Mouse (Mus musculus) midbrain, embryonic 16.5 days (tissue): ENCODE data around the gene Lrp4. TPM values are rescaled to one million over a fixed set of nuclear protein-coding genes. Genes with fewer than 3 reads are reported as not detected.

Experiments used
- ATAC-seq: fragments of 200-750 bp; cut with Nextera tagmentation; 2 replicates; pipeline ENCODE4 v1.8.0; 2017; ENCODE audit warnings: moderate TSS enrichment
- H3K27ac ChIP-seq: fragments of 300-500 bp; sonication (generic); 2 replicates; pipeline ENCODE4 v1.5.1; 2014; ENCODE audit warnings: mild to moderate bottlenecking, low read length, mixed read lengths
- H3K27me3 ChIP-seq: fragments of 300-500 bp; sonication (generic); 2 replicates; pipeline ENCODE4 v1.6.1; 2014; ENCODE audit warnings: low read depth, low read length, mixed read lengths; ENCODE audit not compliant: control insufficient read depth, insufficient read depth
- H3K36me3 ChIP-seq: fragments of 300-500 bp; sonication (generic); 2 replicates; pipeline ENCODE4 v1.6.1; 2014; ENCODE audit warnings: mild to moderate bottlenecking, low read length, moderate library complexity, mixed read lengths; ENCODE audit not compliant: control insufficient read depth, insufficient read depth
- H3K4me1 ChIP-seq: fragments of 300-500 bp; sonication (generic); 2 replicates; pipeline ENCODE4 v1.6.1; 2014; ENCODE audit warnings: mild to moderate bottlenecking, low read length, mixed read lengths; ENCODE audit not compliant: control insufficient read depth, insufficient read depth
- H3K4me2 ChIP-seq: fragments of 300-500 bp; sonication (generic); 2 replicates; pipeline ENCODE4 v1.6.1; 2014; ENCODE audit warnings: mild to moderate bottlenecking, low read length, mixed read lengths
- H3K4me3 ChIP-seq: fragments of 300-500 bp; sonication (generic); 2 replicates; pipeline ENCODE4 v1.5.1; 2014; ENCODE audit warnings: low read depth, mild to moderate bottlenecking, low read length, moderate library complexity, mixed read lengths
- H3K9ac ChIP-seq: fragments of 300-500 bp; sonication (generic); 2 replicates; pipeline ENCODE4 v1.6.1; 2014; ENCODE audit warnings: low read depth, low read length, mixed read lengths
- H3K9me3 ChIP-seq: fragments of 300-500 bp; sonication (generic); replicated peaks from 2 replicates; pipeline ENCODE4 v1.6.1; 2014; ENCODE audit warnings: mild to moderate bottlenecking, low read length, mixed read lengths; ENCODE audit not compliant: control insufficient read depth, poor library complexity, severe bottlenecking
- WGBS: fragments of 180-500 bp; shearing (Covaris S2); extraction: QIAGEN DNeasy Blood & Tissue Kit; methylation state at CpG from one replicate; pipeline ENCODE4 v1.1.7; 2014; 5-methylcytosine and 5-hydroxymethylcytosine counted together
- polyA plus RNA-seq: library from polyadenylated mRNA; unstranded; fragments of >200 nt; fragmentation: Nextera tagmentation; extraction: Ambion mirVana; gene quantifications from 2 replicates; pipeline ENCODE4 v1.2.1, GENCODE M21; 2015

Lrp4 gene
- polyA plus RNA-seq, 1 experiment from 2014 or later: 3.6 TPM

- Histone ChIP-seq H3K9me3 (no peaks in the 10 kb centered on the region), H3K4me1 (peaks cover 32% of the 10 kb centered on the region), H3K36me3 (no peaks in the 10 kb centered on the region), H3K4me3 (peak overlapping the region; percentile 54), H3K9ac (peak overlapping the region; percentile 68), H3K27me3 (no peaks in the 10 kb centered on the region; the same call in 1 of the 2 replicates), H3K27ac (peak overlapping the region; percentile 44), H3K4me2 (peak overlapping the region; percentile 83)
- peak; percentile 68 for ATAC-seq
- 0% methylated on average over 45 of the region's 45 CpGs for WGBS
These were observed 443 bp downstream of the Lrp4 start for GRCm38 (mm10) chr2:91457656-91458251.

- H3K4me3 ChIP-seq: peak overlapping the region; percentile 54
- H3K27me3 ChIP-seq: no peaks in the 10 kb centered on the region; the same call in 1 of the 2 replicates
- H3K9ac ChIP-seq: peak overlapping the region; percentile 68
- peak overlapping the region; percentile 44 for H3K27ac ChIP-seq
- no peaks in the 10 kb centered on the region for H3K36me3 ChIP-seq
- H3K4me1 ChIP-seq: peaks cover 37% of the 10 kb centered on the region
- peak; percentile 12; the same call in 1 of the 2 replicates for ATAC-seq
- no peaks in the 10 kb centered on the region for H3K9me3 ChIP-seq
- peak overlapping the region; percentile 83 for H3K4me2 ChIP-seq
- 0% methylated on average over 21 of the region's 21 CpGs for WGBS
These were observed 951 bp downstream of the Lrp4 start for GRCm38 (mm10) chr2:91458252-91458672.

GRCm38 (mm10) chr2:91458673-91459391, 1.5 kb downstream of the Lrp4 start:
- no peak for ATAC-seq
- Histone ChIP-seq H3K27me3 (no peaks in the 10 kb centered on the region; the same call in 1 of the 2 replicates), H3K4me1 (peaks cover 38% of the 10 kb centered on the region), H3K36me3 (no peaks in the 10 kb centered on the region), H3K27ac (peak overlapping the region; percentile 44), H3K4me2 (peak overlapping the region; percentile 83), H3K4me3 (peak overlapping the region; percentile 54), H3K9me3 (no peaks in the 10 kb centered on the region), H3K9ac (peak overlapping the region; percentile 68)
- under 1% methylated on average over 32 of the region's 32 CpGs for WGBS

GRCm38 (mm10) chr2:91460076-91460475, 2.8 kb downstream of the Lrp4 start:
- Histone ChIP-seq H3K9ac (no peak overlapping the region), H3K9me3 (no peaks in the 10 kb centered on the region), H3K27me3 (no peaks in the 10 kb centered on the region; the same call in 1 of the 2 replicates), H3K27ac (no peak overlapping the region), H3K4me2 (no peak overlapping the region), H3K4me3 (no peak overlapping the region), H3K36me3 (no peaks in the 10 kb centered on the region), H3K4me1 (peaks cover 38% of the 10 kb centered on the region)
- ATAC-seq: no peak
- WGBS: 93% methylated on average over 6 of the region's 6 CpGs

- no peak overlapping the region for H3K4me2 ChIP-seq
- 73% methylated on average over 7 of the region's 7 CpGs for WGBS
- H3K9ac ChIP-seq: no peak overlapping the region
- H3K36me3 ChIP-seq: no peaks in the 10 kb centered on the region
- no peak overlapping the region for H3K4me3 ChIP-seq
- peaks cover 38% of the 10 kb centered on the region for H3K4me1 ChIP-seq
- ATAC-seq: no peak
- H3K27ac ChIP-seq: no peak overlapping the region
- H3K9me3 ChIP-seq: no peaks in the 10 kb centered on the region
- no peaks in the 10 kb centered on the region; the same call in 1 of the 2 replicates for H3K27me3 ChIP-seq
These were observed 3.5 kb downstream of the Lrp4 start for GRCm38 (mm10) chr2:91460771-91461170.

- 59% methylated on average over 3 of the region's 3 CpGs for WGBS
- ATAC-seq: no peak
- Histone ChIP-seq H3K27ac (no peak overlapping the region), H3K36me3 (no peaks in the 10 kb centered on the region), H3K9me3 (no peaks in the 10 kb centered on the region), H3K27me3 (no peaks in the 10 kb centered on the region; the same call in 1 of the 2 replicates), H3K4me2 (no peak overlapping the region), H3K4me1 (peaks cover 38% of the 10 kb centered on the region), H3K4me3 (no peak overlapping the region), H3K9ac (no peak overlapping the region)
These were observed 4.0 kb downstream of the Lrp4 start for GRCm38 (mm10) chr2:91461341-91461740.

GRCm38 (mm10) chr2:91462196-91462595, 4.9 kb downstream of the Lrp4 start:
- Histone ChIP-seq H3K9ac (0 out of 2 replicates have a peak overlapping the region, but pooled peaks have one; percentile 17), H3K27me3 (no peaks in the 10 kb centered on the region; the same call in 1 of the 2 replicates), H3K4me3 (no peak overlapping the region), H3K9me3 (no peaks in the 10 kb centered on the region), H3K4me2 (peak overlapping the region; percentile 54), H3K4me1 (peaks cover 35% of the 10 kb centered on the region), H3K36me3 (no peaks in the 10 kb centered on the region), H3K27ac (peak overlapping the region; percentile 73)
- ATAC-seq: no peak
- WGBS: 13% methylated on average over 2 of the region's 2 CpGs

GRCm38 (mm10) chr2:91462681-91463080, 5.4 kb downstream of the Lrp4 start:
- no peak overlapping the region for H3K4me3 ChIP-seq

GRCm38 (mm10) chr2:91465934-91466333, 8.6 kb downstream of the Lrp4 start:
- Histone ChIP-seq H3K4me2 (no peak overlapping the region), H3K4me3 (no peak overlapping the region), H3K36me3 (no peaks in the 10 kb centered on the region), H3K27me3 (no peaks in the 10 kb centered on the region), H3K4me1 (peaks cover 27% of the 10 kb centered on the region), H3K27ac (no peak overlapping the region), H3K9ac (no peak overlapping the region), H3K9me3 (no peaks in the 10 kb centered on the region)
- WGBS: 84% methylated on average over 3 of the region's 3 CpGs
- no peak for ATAC-seq

More at GRCm38 (mm10) chr2:91462681-91463080, 5.4 kb downstream of the Lrp4 start:
- Histone ChIP-seq H3K4me1 (peaks cover 34% of the 10 kb centered on the region), H3K9me3 (no peaks in the 10 kb centered on the region), H3K36me3 (no peaks in the 10 kb centered on the region), H3K9ac (peak overlapping the region; percentile 68), H3K4me2 (peak overlapping the region; percentile 54), H3K27ac (peak overlapping the region; percentile 73), H3K27me3 (no peaks in the 10 kb centered on the region; the same call in 1 of the 2 replicates)
- peak; percentile 27 for ATAC-seq
- 7% methylated on average over 12 of the region's 12 CpGs for WGBS
